Mouse (Mus musculus): Measurements from ENCODE around the gene Rnf220.

GRCm38 (mm10) chr4:117535496-117536200, 38.8 kb upstream of the Rnf220 start:
- no peak for TF ChIP-seq RAD21 (IDR thresholded peaks at IDR 0.05; ENCODE audit: low read depth, low read length)
- no peak for TF ChIP-seq TCF12 (IDR thresholded peaks at IDR 0.05; ENCODE audit: low read depth, low read length)
- no peak for TF ChIP-seq SMC3 (IDR thresholded peaks at IDR 0.05; ENCODE audit: low read depth, low read length)
- TF ChIP-seq POLR2A (IDR thresholded peaks at IDR 0.05; ENCODE audit: low read depth, low read length), result no peak
- no peak for TF ChIP-seq CTCF (conservative IDR thresholded peaks at IDR 0.05 in 1 of 2, IDR thresholded peaks at IDR 0.05 in 1 of 2; ENCODE audit: low read depth in 2 of 2, low read length in 2 of 2)
- no peak for TF ChIP-seq USF1 (IDR thresholded peaks at IDR 0.05; ENCODE audit: low read depth, low read length)

Data from CH12.LX (cell line).